Mouse (Mus musculus) inflammation-experienced regulatory T-cells (primary cell): ENCODE measurements around the gene Gm17268. TPM values are rescaled to one million over a fixed set of nuclear protein-coding genes. Genes with fewer than 3 reads are reported as not detected.

Source experiments
- polyA plus RNA-seq, 2 experiments: library from polyadenylated mRNA; unstranded; fragments of 100-300 nt; shearing (Covaris generic); gene quantifications; one replicate each; pipeline ENCODE4 v1.2.1; 2017

Gm17268 gene
- not detected for polyA plus RNA-seq

GRCm38 (mm10) chr11:82038535-82038934, at the start of gene Gm17268:
Gene Gm17268, minus strand, starts transcription at chr11:82038562.

GRCm38 (mm10) chr11:82057646-82058045, 19.3 kb upstream of the Gm17268 start, which contains the start of gene Ccl11:
Gene Ccl11, plus strand, starts transcription at chr11:82057823.

GRCm38 (mm10) chr11:82045471-82045870, 7.1 kb upstream of the Gm17268 start, which contains the start of gene Ccl7:
Gene Ccl7, plus strand, starts transcription at chr11:82045712.

GRCm38 (mm10) chr11:82035356-82035755, 3.0 kb downstream of the Gm17268 start, which contains the start of gene Ccl2:
Gene Ccl2, plus strand, starts transcription at chr11:82035571.

Other genes starting within 250 kb of the Gm17268 start
- 1 to 10 TPM in 1 of 2 experiments, under 1 TPM in 1; 0.12 to 1.7 TPM for gene 5530401A14Rik, start 177.9 kb downstream of the Gm17268 start, polyA plus RNA-seq
- under 1 TPM; 0.10 to 0.17 TPM for gene Asic2, start 70.1 kb downstream of the Gm17268 start, polyA plus RNA-seq
- 1 to 10 TPM in 1 of 2 experiments, not detected in 1; 3.6 TPM for gene Ccl2, start 3.0 kb downstream of the Gm17268 start, polyA plus RNA-seq
- gene Ccl7, start 7.2 kb upstream of the Gm17268 start, polyA plus RNA-seq, result not detected
- not detected for gene Ccl11, start 19.3 kb upstream of the Gm17268 start, polyA plus RNA-seq
- gene Ccl12, start 63.3 kb upstream of the Gm17268 start, polyA plus RNA-seq, result under 1 TPM in 1 of 2 experiments, not detected in 1; 0.35 TPM
- not detected for gene Ccl8, start 76.6 kb upstream of the Gm17268 start, polyA plus RNA-seq